Mouse (Mus musculus) neural tube, embryonic 15.5 days (tissue): ENCODE data around the gene Afdn. TPM values are rescaled to one million over a fixed set of nuclear protein-coding genes. Genes with fewer than 3 reads are reported as not detected.
"Not testable (repeated sequence)": the region's sequence is repeated elsewhere in the genome, so short reads cannot be mapped to it uniquely, and the experiment has no call there.

Experiments used
- ATAC-seq: fragments of 200-750 bp; cut with Nextera tagmentation; 2 replicates; pipeline ENCODE4 v1.8.0; 2017; ENCODE audit warnings: mild to moderate bottlenecking, moderate TSS enrichment, moderate library complexity; ENCODE audit not compliant: low FRiP score
- H3K27ac ChIP-seq: fragments of 300-500 bp; sonication (generic); replicated peaks from 2 replicates; pipeline ENCODE4 v1.5.1; 2015; ENCODE audit warnings: mild to moderate bottlenecking, inconsistent platforms
- H3K27me3 ChIP-seq: fragments of 300-500 bp; sonication (generic); replicated peaks from 2 replicates; pipeline ENCODE4 v1.6.1; 2015; ENCODE audit warnings: inconsistent platforms
- H3K36me3 ChIP-seq: fragments of 300-500 bp; sonication (generic); 2 replicates; pipeline ENCODE4 v1.6.1; 2015; ENCODE audit warnings: inconsistent platforms
- H3K4me1 ChIP-seq: fragments of 300-500 bp; sonication (generic); 2 replicates; pipeline ENCODE4 v1.6.1; 2015; ENCODE audit warnings: inconsistent platforms
- H3K4me2 ChIP-seq: fragments of 300-500 bp; sonication (generic); 2 replicates; pipeline ENCODE4 v1.6.1; 2015; ENCODE audit warnings: inconsistent platforms, mild to moderate bottlenecking, moderate library complexity
- H3K4me3 ChIP-seq: fragments of 300-500 bp; sonication (generic); replicated peaks from 2 replicates; pipeline ENCODE4 v1.5.1; 2015; ENCODE audit warnings: mild to moderate bottlenecking, inconsistent platforms
- H3K9ac ChIP-seq: fragments of 300-500 bp; sonication (generic); replicated peaks from 2 replicates; pipeline ENCODE4 v1.6.1; 2015; ENCODE audit warnings: mild to moderate bottlenecking, inconsistent platforms
- H3K9me3 ChIP-seq: fragments of 300-500 bp; sonication (generic); replicated peaks from 2 replicates; pipeline ENCODE4 v1.6.1; 2016; ENCODE audit warnings: inconsistent platforms
- WGBS: fragments of 180-500 bp; shearing (Covaris S2); methylation state at CpG from one replicate; pipeline ENCODE4 v1.1.7; 2015; ENCODE audit warnings: mixed read lengths; 5-methylcytosine and 5-hydroxymethylcytosine counted together
- polyA plus RNA-seq: library from polyadenylated mRNA; unstranded; fragments of >200 nt; fragmentation: Nextera tagmentation; extraction: Ambion mirVana; gene quantifications from 2 replicates; pipeline ENCODE4 v1.2.1, GENCODE M21; 2015

Afdn gene
- polyA plus RNA-seq, 1 experiment from 2014 or later: 124 TPM

- Histone ChIP-seq H3K27me3 (no peaks in the 10 kb centered on the region), H3K4me2 (no peak overlapping the region), H3K36me3 (no peaks in the 10 kb centered on the region), H3K4me1 (no peaks in the 10 kb centered on the region), H3K9me3 (no peaks in the 10 kb centered on the region), H3K9ac (no peak overlapping the region), H3K27ac (no peak overlapping the region), H3K4me3 (no peak overlapping the region)
- 93% methylated on average over 2 of the region's 2 CpGs for WGBS
- no peak for ATAC-seq
Measured at GRCm38 (mm10) chr17:13924588-13924987, 164.2 kb downstream of the Afdn start.

GRCm38 (mm10) chr17:13925931-13926330 is 165.6 kb downstream of the Afdn start:
- H3K27me3 ChIP-seq: no peaks in the 10 kb centered on the region
- no peak overlapping the region for H3K4me2 ChIP-seq
- no peaks in the 10 kb centered on the region for H3K9me3 ChIP-seq
- H3K36me3 ChIP-seq: no peaks in the 10 kb centered on the region
- no peak overlapping the region for H3K27ac ChIP-seq
- ATAC-seq: no peak
- H3K9ac ChIP-seq: no peak overlapping the region
- 70% methylated on average over 3 of the region's 3 CpGs for WGBS
- H3K4me3 ChIP-seq: no peak overlapping the region
- no peaks in the 10 kb centered on the region for H3K4me1 ChIP-seq

GRCm38 (mm10) chr17:13930421-13930820 is 170.1 kb downstream of the Afdn start:
- ATAC-seq: no peak
- Histone ChIP-seq H3K4me3 (no peak overlapping the region), H3K4me2 (no peak overlapping the region), H3K27ac (no peak overlapping the region), H3K36me3 (no peaks in the 10 kb centered on the region), H3K9me3 (no peaks in the 10 kb centered on the region), H3K4me1 (no peaks in the 10 kb centered on the region), H3K27me3 (no peaks in the 10 kb centered on the region), H3K9ac (no peak overlapping the region)
- WGBS: 88% methylated on average over 9 of the region's 9 CpGs

GRCm38 (mm10) chr17:13935364-13935763 is 175.0 kb downstream of the Afdn start:
- H3K4me3 ChIP-seq, H3K36me3 ChIP-seq, ATAC-seq, H3K4me2 ChIP-seq, H3K9me3 ChIP-seq, H3K4me1 ChIP-seq, H3K9ac ChIP-seq, H3K27ac ChIP-seq, H3K27me3 ChIP-seq: not testable (repeated sequence)
- 96% methylated on average over 2 of the region's 2 CpGs for WGBS

- Histone ChIP-seq H3K9me3 (no peaks in the 10 kb centered on the region), H3K27me3 (no peaks in the 10 kb centered on the region), H3K27ac (no peak overlapping the region), H3K4me2 (no peak overlapping the region), H3K36me3 (no peaks in the 10 kb centered on the region), H3K4me3 (no peak overlapping the region), H3K4me1 (no peaks in the 10 kb centered on the region), H3K9ac (no peak overlapping the region)
- ATAC-seq: no peak
- WGBS: 98% methylated on average over 4 of the region's 4 CpGs
Measured at GRCm38 (mm10) chr17:13937787-13938186, 177.4 kb downstream of the Afdn start.

- no peak overlapping the region for H3K4me2 ChIP-seq
- H3K9me3 ChIP-seq: no peaks in the 10 kb centered on the region
- H3K4me3 ChIP-seq: no peak overlapping the region
- no peak for ATAC-seq
- no peaks in the 10 kb centered on the region for H3K27me3 ChIP-seq
- WGBS: 61% methylated on average over 3 of the region's 3 CpGs
- no peak overlapping the region for H3K9ac ChIP-seq
- no peaks in the 10 kb centered on the region for H3K36me3 ChIP-seq
- H3K4me1 ChIP-seq: no peaks in the 10 kb centered on the region
- H3K27ac ChIP-seq: no peak overlapping the region
Measured at GRCm38 (mm10) chr17:13938652-13939051, 178.3 kb downstream of the Afdn start.

- not testable (repeated sequence) for H3K4me3 ChIP-seq, H3K27me3 ChIP-seq, H3K36me3 ChIP-seq, H3K9me3 ChIP-seq, H3K4me1 ChIP-seq, H3K27ac ChIP-seq, H3K4me2 ChIP-seq, ATAC-seq, H3K9ac ChIP-seq
- 87% methylated on average over 2 of the region's 2 CpGs for whole genome bisulfite sequencing
Measured at GRCm38 (mm10) chr17:13939231-13939630, 178.9 kb downstream of the Afdn start.

- H3K27ac ChIP-seq: no peak overlapping the region
- H3K4me3 ChIP-seq: no peak overlapping the region
- H3K36me3 ChIP-seq: no peaks in the 10 kb centered on the region
- WGBS: 72% methylated on average over 1 of the region's 1 CpGs
- H3K9ac ChIP-seq: no peak overlapping the region
- ATAC-seq: no peak
- H3K9me3 ChIP-seq: no peaks in the 10 kb centered on the region
- H3K4me1 ChIP-seq: no peaks in the 10 kb centered on the region
- no peaks in the 10 kb centered on the region for H3K27me3 ChIP-seq
- no peak overlapping the region for H3K4me2 ChIP-seq
Measured at GRCm38 (mm10) chr17:13940487-13940886, 180.1 kb downstream of the Afdn start.

- not testable (repeated sequence) for ATAC-seq, H3K4me2 ChIP-seq, H3K36me3 ChIP-seq, H3K4me1 ChIP-seq, H3K27me3 ChIP-seq, H3K9ac ChIP-seq, H3K4me3 ChIP-seq, H3K9me3 ChIP-seq, H3K27ac ChIP-seq
- 94% methylated on average over 1 of the region's 2 CpGs for WGBS
Measured at GRCm38 (mm10) chr17:13948073-13948472, 187.7 kb downstream of the Afdn start, which contains the start of gene Gm7168. Gene Gm7168, plus strand, starts transcription at chr17:13948373.

- not testable (repeated sequence) for H3K36me3 ChIP-seq, H3K9ac ChIP-seq, H3K9me3 ChIP-seq, H3K4me1 ChIP-seq, H3K27ac ChIP-seq, H3K27me3 ChIP-seq, ATAC-seq, H3K4me3 ChIP-seq, H3K4me2 ChIP-seq
- 96% methylated on average over 1 of the region's 1 CpGs for WGBS
Measured at GRCm38 (mm10) chr17:13951570-13951969, 191.2 kb downstream of the Afdn start.

Other genes with a start within 250 kb of the Afdn start
- gene Tcte2, start 1.3 kb downstream of the Afdn start, polyA plus RNA-seq: 15.4 and 20.3 TPM in 2 replicates
- not detected in 2 replicates for gene Gm7168, start 187.8 kb downstream of the Afdn start, polyA plus RNA-seq
- not detected in 2 replicates for gene Gm7356, start 243.2 kb downstream of the Afdn start, polyA plus RNA-seq